Mouse (Mus musculus): ENCODE data around the gene Gm5447.

Gene Gm5447

DNA sequence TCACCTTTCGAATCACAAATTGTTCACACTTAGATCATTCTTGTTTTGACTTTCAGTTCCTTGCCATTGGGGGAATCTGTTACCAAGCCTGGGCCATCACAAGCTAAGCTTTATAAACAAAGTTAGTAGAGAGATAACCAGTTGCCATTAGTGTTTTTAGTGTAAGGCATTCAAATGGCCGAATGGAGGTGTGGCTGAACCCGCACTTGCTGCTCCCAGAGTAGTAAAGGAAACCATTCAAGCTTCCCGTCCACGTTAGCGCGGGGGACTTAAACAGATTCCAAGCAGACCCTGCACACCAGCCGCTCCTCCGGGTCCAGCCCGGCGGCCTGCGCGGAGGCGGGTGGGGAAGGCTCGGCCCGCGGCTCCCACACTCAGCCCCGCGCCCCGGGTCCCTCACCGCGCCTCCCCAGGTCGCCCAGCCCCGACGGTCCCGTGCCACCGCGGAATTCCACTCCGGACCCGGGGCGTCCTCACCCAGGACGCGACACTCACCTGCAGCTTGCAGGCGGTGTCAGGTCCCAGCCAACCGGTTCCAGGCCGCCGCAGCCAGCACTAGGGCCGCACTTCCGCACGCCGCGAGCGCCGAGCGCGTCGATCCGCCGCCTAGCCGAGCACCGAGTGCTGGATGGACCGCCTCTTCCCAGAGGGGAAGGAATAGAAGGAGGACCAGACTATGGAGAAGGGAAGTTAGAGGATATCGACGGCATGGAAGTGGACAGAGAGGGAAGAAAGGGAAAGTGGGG is at the start of gene Gm5447, which contains the start of gene Exoc2:
Gene Gm5447, plus strand, starts transcription at position 704 of the 746 bp plus-strand sequence.
Gene Exoc2, minus strand, starts transcription at position 593 of the 746 bp plus-strand sequence.
- DNase-seq (ENCODE audit: low spot score): peak; percentile 73

DNA sequence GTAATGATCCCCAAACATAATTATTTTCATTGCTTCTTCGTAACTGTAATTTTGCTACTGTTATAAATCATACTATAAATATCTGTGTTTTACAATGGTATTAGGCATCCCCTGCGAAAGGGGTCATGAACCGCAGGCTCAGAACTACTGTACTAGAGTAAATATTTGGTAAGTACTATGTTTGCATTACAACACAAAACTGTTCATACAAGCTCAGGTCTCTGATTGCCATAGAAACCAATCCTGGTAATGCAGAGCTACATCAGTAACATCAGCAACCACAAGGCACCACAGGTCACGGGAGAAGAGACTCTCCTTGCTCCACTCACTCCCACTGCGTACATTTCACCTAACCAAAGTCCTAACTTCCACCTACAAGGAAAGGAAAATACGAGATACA is 49.7 kb upstream of the Gm5447 start:
- DNase-seq (ENCODE audit: low spot score): no peak

DNA sequence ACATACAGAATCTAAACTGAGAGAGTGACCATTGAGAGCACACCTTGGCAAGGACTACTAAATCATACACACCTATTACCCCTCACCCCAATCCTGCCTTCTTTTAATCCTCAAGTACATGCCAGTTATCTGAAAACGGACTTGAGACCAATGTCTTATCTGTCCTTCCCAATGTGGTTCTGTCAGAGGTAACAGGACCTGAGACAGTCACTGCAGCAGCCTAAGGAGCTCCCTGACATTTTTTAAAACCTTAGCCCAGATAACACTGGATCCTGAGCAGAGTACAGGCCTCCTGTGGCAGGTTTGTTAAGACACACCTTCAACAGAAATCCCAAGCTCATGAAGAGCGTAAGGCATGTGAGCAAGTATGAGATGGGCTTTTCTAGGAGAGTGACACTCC is 44.9 kb upstream of the Gm5447 start:
- peak; percentile 18 for DNase-seq (ENCODE audit: low spot score)

DNA sequence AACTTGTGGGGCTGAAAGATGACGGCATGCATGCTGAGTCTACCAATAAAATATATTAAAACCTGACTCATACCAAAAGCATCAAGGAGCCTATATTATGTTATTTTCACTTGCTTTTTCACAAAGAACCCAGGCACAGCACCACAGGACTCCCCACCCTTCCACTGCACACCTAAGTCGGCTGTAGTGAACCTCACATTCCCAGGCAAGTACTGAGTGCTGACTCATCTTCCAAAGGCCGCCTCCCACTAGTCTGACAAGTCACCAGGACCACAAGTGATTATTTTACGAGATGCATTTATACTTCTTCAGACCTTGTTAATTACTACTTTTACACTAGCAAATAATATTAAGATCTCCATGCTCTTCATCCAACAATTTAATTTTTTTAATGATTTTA is 42.4 kb upstream of the Gm5447 start:
- DNase-seq (ENCODE audit: low spot score): peak; percentile 47

DNA sequence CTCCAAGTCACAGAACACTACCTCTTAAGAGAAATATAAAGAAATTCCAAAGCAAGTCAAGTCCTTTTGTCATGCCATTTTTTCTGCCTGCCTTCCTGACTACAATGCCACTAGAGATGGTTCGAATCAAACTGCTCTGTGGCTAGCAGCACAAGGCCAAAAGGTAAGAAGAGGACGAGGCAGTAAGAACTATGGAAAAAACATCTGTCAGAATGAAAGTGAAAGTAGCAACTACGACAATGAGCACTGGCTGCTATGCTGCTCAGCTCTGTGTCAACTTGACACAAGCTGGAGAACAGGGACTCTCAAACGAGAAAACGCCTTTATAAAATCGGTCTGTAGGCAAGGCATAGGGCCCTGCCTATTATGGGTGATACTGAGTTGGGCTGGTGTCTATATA is 41.0 kb upstream of the Gm5447 start:
- DNase-seq (ENCODE audit: low spot score): no peak

DNA sequence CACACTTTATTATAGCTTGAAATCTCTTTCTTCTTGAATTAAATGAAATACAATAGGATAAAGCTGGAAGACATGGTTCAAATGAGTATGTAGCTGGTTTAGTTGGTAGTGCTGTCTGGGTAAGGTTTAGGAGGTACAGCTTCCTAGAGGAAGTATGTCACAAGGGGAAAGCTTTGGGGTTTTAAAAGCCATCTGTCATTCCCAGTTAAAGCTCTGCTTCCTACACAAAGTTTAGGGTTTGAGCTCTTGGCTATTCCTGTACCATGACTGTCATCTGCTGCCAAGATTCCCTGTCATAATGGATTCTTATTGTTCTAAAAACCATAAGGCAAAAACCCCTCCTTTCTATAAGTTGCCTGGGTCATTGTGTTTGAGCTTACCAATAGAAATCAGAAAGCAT is 28.2 kb upstream of the Gm5447 start:
- DNase-seq (ENCODE audit: low spot score): no peak

DNA sequence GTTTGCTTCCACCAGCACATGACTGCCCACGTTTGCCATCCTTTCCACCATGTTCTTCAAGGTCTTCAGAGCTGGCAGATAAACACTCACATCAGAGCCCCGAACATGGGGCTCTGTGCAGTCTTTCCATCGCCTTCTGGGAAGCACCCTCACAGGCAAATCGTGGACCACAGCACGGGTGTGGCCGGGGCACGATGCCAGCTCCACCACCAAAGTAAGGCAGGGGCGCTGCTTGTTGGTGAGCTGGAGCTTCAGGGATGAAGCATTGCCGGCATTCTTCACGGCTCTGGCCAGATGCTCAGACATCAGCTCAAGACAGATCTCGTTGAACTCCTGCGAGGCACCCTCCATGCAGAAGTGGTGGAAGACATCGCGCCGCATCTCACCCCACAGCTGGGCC is 26.9 kb upstream of the Gm5447 start:
- no peak for DNase-seq (ENCODE audit: low spot score)

DNA sequence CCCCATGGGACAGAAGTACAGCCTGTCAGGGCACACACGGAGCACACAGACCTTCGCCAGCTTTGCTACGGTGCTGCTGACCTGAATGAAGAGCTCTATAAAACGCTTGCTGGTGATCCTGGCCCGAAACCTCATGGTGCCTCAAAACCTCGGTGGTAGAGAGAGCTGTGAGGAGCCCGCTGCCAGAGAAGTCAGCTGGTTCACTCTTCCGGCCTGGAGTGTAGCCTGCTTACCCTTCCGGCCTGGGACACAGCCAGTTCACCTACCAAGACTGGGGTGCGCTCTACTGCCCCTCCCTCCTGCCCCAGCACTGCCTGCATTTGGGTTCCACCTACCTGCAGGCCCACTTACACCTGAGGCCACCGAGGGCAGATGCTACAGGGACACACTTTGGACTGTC is 26.5 kb upstream of the Gm5447 start, which contains the start of gene Hus1b:
Gene Hus1b, minus strand, starts transcription at position 220 of the 400 bp plus-strand sequence.
- DNase-seq (ENCODE audit: low spot score): no peak

DNA sequence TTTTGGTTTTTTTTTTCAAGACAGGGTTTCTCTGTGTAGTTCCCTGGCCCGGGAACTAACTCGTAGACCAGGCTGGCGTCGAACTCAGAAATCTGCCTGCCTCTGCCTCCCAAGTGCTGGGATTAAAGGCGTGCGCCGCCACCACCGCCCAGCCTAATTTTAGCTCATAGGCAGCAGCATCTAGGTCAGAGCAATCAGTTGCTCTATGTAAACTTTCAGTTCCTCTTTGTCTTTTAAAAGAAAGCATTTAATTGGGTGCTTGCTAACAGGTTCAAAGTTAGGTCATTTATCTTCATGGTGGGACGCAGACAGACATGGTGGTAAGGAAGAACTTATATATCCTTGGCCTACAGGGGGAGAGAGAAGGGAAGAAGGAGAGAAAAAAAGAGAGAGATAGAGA is 24.8 kb upstream of the Gm5447 start:
- no peak for DNase-seq (ENCODE audit: low spot score)

DNA sequence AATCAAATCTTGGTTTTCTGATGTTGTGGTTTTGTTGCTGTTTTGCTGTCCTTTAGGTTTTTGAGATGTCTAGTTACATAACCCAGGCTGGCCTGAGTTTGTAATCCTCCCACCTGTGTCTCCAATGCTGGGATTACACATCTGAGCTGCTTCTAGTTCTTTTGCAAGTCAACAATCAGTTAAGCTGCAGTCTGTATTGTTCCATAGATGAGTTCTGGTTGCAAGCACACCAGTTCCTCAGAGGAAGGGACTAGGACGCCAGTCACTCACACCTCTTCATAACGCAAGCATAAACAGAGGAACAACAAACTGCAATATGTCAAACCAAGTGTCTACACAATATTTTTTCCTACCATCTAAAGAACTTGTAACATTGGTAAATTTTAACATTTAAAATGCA is 22.0 kb upstream of the Gm5447 start:
- no peak for DNase-seq (ENCODE audit: low spot score)

DNA sequence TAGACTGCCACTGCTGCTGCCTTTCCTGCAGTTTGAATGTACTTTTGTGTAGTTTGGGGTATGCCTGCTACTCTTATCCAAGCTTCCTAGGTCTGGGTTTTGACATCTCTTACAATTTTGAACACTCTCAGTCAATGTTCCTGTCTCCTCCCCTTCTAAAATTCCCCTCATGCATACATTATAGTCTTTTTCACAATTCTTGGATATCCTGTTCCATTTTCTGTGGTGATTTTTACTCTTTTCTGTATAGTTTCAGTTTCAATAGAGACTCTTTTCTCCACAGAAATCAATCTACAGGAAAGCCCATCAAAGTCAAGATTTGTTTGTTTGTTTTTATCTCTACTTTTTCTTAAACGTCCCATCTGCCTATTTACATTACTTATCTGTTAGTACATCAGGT is 20.4 kb upstream of the Gm5447 start:
- DNase-seq (ENCODE audit: low spot score): no peak

DNA sequence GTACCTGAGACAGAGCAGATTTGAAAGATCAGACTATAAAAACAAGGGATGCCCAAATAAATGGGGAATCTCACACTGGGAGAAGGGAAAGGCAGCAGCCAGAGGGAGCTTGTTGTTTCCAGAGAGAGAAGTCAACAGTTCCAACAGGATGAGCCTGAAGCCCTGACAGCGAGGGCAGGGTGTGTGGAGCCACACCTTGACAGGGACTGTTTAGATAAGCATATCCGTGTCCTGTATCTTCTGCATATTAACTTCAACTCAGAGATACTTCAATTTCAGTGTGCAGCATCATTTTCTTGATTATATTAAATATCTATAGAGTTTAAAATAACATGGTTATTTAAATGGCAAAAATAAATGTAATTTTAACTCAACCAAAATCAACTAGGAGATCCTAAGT is 13.3 kb upstream of the Gm5447 start:
- DNase-seq (ENCODE audit: low spot score): peak; percentile 58

DNA sequence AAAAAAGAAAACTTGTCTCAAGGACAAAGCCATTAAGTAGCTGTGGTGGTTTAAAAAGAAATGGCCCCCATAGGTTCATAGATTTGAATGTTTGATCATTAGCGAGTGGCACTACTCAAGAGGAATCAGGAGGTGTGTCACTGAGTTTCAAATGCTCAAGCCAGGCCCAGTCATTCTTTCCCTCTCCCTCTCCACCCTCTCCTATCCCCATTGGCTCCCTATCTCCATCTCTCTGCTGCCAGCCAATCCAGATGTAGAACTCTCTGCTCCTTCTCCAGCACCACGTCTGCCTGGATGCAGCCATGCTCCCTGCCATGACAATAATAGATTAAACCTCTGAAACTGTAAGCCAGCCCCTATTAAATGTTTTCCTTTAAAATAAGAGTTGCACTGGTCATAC is 12.1 kb upstream of the Gm5447 start:
- no peak for DNase-seq (ENCODE audit: low spot score)

DNA sequence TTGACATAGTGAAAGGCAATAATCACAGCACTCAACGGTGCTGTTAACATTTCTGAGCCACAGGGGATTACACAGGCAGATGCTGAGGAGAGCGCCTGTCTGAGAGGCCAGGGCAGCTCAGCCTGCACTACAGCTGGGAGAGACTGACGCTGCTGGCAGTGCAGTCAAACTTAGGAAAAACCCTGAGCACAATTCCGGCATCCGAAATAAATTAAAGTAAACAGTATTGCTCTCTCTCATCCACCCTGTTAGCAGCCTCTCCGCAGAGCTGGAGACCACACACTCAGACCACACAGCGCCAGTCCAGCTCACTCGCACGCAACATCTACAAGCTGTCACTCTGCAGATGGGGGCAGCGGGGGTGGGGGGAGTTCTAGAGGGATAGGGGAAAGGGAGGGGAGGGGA is 7.5 kb upstream of the Gm5447 start:
- DNase-seq (ENCODE audit: low spot score): no peak

DNA sequence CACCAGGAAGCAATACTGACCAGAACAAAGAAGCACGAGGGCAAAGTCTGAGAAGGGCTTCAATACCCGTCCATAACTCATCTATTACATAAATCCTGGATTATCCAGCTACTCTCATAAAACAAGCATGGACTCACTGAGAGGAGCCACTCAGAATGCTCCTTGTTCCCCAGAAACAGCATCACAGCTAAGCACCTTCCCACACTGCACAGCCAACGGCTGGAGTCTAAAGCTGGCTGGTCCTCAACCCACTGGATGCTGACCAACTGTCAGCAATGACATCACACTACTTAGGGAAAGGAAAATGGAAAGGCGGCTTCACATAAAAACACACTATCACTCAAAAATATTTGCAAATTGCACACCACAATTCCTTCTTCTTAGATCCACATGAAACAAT is 5.7 kb upstream of the Gm5447 start:
- DNase-seq (ENCODE audit: low spot score): no peak

DNA sequence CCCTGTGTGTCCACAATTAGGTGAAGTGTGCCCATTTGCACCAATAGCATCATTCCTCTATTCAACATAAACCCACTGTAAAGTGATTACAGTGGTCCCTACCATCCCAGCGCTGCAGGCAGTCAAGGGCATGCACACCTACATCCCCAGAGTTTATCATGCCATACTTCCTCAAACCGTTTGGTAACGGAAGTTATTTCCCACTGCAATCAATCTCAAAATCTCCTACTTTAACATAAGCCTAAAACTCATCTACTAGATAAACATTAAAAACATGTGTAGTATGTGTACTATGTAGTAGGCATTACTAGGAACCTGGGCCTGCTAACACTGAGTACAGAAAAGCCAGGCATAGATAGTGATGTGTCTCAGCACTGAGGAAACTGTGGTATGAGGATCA is 3.0 kb upstream of the Gm5447 start:
- DNase-seq (ENCODE audit: low spot score): no peak

DNA sequence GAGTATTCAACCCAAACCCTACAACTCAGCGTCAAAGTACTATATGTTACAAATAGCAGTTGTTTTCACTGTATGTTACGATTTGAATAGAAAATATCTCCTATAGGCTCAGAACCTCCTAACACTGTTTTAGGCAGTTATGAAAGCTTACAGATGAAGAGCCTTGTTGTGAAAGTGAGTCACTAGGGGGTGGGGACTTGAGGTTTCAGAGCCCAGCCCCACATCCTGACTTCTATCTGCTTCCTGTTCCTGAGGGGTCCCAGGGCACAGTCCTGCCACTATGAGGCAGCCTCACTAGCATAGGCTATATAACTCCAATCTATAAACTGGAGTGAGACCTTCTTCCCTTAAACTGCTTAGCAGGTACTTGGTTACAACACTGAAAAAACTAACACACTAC is 1.9 kb upstream of the Gm5447 start:
- DNase-seq (ENCODE audit: low spot score): no peak

DNA sequence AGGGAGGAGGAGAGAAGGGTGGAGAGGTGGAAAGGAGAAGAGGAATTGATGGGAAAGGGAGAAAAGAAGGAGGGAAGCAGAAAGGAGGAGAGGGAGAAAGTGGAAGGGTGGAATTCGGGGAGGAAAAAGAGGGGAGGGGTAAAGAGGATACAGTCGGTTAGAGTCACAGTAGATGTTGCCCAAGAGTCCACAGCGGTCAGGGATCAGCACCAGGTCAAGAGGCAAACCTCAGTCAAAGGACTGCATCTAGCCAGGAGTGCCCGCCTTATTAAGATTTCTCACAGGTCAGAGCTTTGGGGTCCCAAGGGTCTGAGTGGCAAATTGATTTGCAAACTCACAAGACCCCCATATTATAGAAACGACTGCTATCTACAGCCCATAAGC is 235 bp downstream of the Gm5447 start:
- DNase-seq (ENCODE audit: low spot score): no peak

DNA sequence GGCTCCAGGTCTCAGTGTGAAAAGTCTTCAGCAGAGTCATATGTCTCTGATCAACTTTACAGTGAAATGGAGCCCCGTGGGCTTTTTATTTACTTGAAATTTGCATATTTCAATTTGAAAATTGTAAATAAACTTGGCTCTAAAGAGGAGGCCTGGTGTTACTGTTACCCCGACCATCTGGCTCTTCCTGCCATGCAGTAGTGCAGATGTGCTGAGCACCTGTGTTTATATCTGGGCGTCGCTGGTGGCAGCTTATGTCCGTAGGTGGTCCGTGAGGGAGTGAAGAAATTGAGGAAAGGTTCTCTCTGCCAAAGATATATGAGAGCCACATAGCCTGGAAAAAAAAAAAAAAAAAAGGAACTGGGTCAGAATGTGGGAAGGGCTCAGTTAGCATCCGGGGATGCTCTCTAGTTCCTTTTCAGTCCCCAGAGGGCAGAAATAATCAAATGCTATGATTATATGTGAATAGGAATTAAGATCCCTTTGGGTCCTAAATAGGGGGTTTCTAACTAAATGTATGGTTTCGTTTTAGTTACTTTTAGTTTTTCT is 2.6 kb downstream of the Gm5447 start:
- no peak for DNase-seq (ENCODE audit: low spot score)

DNA sequence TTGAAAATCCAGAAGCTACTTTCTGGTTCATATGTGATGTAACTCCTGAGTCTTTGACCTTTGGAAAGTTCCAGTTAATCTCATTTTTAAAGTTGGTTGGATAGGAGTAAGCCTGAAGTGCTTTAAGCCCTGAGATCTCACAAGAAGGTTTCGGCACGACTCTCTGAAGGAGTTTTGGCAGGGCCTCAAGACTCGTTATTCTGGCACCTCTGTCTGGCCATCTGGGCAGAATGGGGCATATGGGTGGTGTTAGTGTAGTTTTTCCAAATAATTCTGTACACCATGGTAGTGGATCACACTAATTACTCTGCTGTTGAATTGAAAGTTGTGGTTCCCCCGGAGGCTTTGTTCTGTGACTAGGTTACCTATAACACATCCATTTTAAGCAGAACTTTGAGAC is 4.2 kb downstream of the Gm5447 start:
- DNase-seq (ENCODE audit: low spot score): no peak

DNA sequence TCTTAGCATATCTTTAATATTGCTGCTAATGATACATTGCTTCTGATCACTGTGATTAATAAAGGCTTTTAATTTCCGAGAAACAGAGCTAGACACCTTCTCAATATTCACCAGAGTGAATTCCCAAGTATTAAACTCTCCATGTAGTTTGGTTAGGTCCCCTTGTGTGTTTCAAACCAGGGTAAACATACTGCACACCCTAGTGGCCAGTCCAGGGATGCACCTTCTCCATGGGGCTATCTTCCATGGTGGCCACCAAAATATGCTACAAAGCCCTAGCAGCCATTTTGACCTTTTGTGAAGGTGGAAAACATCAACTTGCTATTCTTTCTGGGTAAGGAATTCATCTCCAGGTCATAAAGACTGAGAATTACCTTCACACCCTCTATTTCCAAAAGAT is 7.7 kb downstream of the Gm5447 start:
- DNase-seq (ENCODE audit: low spot score): no peak

DNA sequence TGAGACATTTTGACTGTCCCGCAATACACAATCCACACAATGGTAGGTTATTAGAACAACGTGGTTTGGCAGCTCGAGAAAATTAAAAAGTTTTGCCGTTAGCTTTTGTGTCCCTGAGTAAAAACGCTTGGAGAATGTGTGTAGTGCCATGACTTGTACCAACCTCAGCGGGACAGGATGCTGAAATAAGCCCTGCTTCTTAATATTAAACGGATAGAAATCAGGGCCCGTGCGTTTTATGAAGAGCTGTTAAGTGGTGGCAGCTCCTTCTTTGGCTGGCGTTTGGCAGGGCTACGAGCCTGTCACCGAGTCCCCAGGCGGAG is 11.2 kb downstream of the Gm5447 start:
- no peak for DNase-seq (ENCODE audit: low spot score)

DNA sequence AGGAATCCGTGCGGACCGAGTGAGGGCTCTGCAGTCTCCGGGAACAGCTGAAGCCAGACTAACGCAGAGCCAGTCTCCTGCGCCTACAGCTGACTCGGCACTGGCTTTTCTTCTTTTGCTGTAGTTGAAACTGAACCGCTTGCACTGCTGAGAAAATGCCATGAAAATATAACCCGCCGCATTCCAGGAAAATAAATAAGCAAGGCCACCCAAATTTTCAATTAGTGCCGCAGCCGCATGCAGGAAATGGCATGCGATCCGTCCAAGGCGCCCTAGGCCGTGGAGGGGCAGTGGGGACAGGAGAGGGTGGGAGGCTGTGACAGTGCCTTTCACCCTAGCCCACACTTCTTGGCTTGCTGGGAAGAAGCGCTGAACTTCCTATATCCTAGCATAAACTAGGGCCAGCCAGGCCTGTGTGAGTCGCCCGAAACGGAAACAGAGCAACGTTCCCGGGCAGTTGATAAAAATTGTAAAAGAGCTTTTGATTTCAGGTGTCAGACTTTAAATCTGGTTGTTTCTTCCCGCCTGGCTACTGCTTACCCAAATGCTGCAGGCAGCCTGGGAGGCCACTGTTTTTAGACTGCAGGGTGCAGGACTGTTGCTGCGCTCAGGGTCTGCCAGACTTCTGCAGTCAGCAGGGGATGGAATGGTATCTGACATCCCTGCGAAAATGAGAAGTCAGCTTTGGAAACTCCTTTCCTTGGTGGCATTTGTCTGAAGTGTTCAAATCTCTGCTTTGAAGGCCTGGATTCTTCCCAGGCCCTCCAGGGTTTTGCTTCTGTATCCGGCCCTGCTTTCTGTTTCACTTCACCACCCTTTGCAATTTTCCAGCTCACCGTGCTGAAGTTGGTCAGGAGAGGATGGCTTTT is 11.8 kb downstream of the Gm5447 start:
- DNase-seq (ENCODE audit: low spot score): no peak
